Mouse (Mus musculus) layer of hippocampus, adult 11-12 months (tissue): ENCODE data around the gene Ube3c.
"Not testable (repeated sequence)": the region's sequence is repeated elsewhere in the genome, so short reads cannot be mapped to it uniquely, and the experiment has no call there.

ENCODE experiments used
- DNase-seq: peaks from one replicate; pipeline ENCODE4 v3.0.0; 2022; ENCODE audit warnings: low spot score

Gene Ube3c

GRCm38 (mm10) chr5:29568848-29569377 is at the start of gene Ube3c:
Ube3c (plus strand) TSS chr5:29569242.
- peak; percentile 98 for DNase-seq

GRCm38 (mm10) chr5:29560111-29560510 is 8.9 kb upstream of the Ube3c start:
- DNase-seq, result no peak

GRCm38 (mm10) chr5:29560667-29561066 is 8.4 kb upstream of the Ube3c start:
- DNase-seq, result no peak

GRCm38 (mm10) chr5:29569378-29570280 is 587 bp downstream of the Ube3c start:
- DNase-seq, result no peak

GRCm38 (mm10) chr5:29574286-29574685 is 5.2 kb downstream of the Ube3c start:
- DNase-seq, result not testable (repeated sequence)

GRCm38 (mm10) chr5:29575085-29575484 is 6.0 kb downstream of the Ube3c start:
- no peak for DNase-seq

- DNase-seq, result no peak
These were observed 9.0 kb downstream of the Ube3c start for GRCm38 (mm10) chr5:29577795-29578631.

GRCm38 (mm10) chr5:29583880-29584595 is 15.0 kb downstream of the Ube3c start:
- DNase-seq, result no peak

- not testable (repeated sequence) for DNase-seq
These were observed 23.1 kb downstream of the Ube3c start for GRCm38 (mm10) chr5:29592161-29592560.

- DNase-seq, result no peak
These were observed 37.5 kb downstream of the Ube3c start for GRCm38 (mm10) chr5:29606546-29606945.

GRCm38 (mm10) chr5:29625610-29626009 is 56.6 kb downstream of the Ube3c start:
- no peak for DNase-seq

GRCm38 (mm10) chr5:29629941-29630340 is 60.9 kb downstream of the Ube3c start:
- no peak for DNase-seq

- no peak for DNase-seq
These were observed 62.7 kb downstream of the Ube3c start for GRCm38 (mm10) chr5:29631711-29632110.

GRCm38 (mm10) chr5:29636298-29636697 is 67.3 kb downstream of the Ube3c start:
- no peak for DNase-seq

- no peak for DNase-seq
These were observed 67.8 kb downstream of the Ube3c start for GRCm38 (mm10) chr5:29636884-29637283.

- no peak for DNase-seq
These were observed 72.3 kb downstream of the Ube3c start for GRCm38 (mm10) chr5:29641124-29641884.

- no peak for DNase-seq
These were observed 82.7 kb downstream of the Ube3c start for GRCm38 (mm10) chr5:29651696-29652095.

- DNase-seq, result no peak
These were observed 88.7 kb downstream of the Ube3c start for GRCm38 (mm10) chr5:29657590-29658339.

- DNase-seq, result not testable (repeated sequence)
These were observed 92.2 kb downstream of the Ube3c start for GRCm38 (mm10) chr5:29661246-29661645.

- DNase-seq, result no peak
These were observed 96.3 kb downstream of the Ube3c start for GRCm38 (mm10) chr5:29665391-29665790.
